Mouse (Mus musculus) left cerebral cortex, postnatal 10 days (tissue): Measurements from ENCODE around the gene 6430550D23Rik. TPM values are rescaled to one million over a fixed set of nuclear protein-coding genes. Genes with fewer than 3 reads are reported as not detected.

Experiments used
- DNase-seq, 2 experiments: peaks; one replicate each; pipeline ENCODE4 v3.0.0; 2021 to 2022; ENCODE audit warnings: low spot score in 2 of 2, mixed read lengths in 1 of 2; ENCODE audit errors: extremely low spot score in 1 of 2
- intact Hi-C: fragments of 180-260 bp; cut with DNase I; formaldehyde crosslinking; loops from one replicate; pipeline ENCODE4 v1.15.1; 2025
- total RNA-seq, 2 experiments: library from RNA; stranded (reverse); gene quantifications; 2 replicates each; pipeline ENCODE4 v1.2.3; 2021

Gene 6430550D23Rik
- 1 to 10 TPM in 1 of 2 experiments, under 1 TPM in 1; 0.34 to 1.0 TPM for total RNA-seq

DNA sequence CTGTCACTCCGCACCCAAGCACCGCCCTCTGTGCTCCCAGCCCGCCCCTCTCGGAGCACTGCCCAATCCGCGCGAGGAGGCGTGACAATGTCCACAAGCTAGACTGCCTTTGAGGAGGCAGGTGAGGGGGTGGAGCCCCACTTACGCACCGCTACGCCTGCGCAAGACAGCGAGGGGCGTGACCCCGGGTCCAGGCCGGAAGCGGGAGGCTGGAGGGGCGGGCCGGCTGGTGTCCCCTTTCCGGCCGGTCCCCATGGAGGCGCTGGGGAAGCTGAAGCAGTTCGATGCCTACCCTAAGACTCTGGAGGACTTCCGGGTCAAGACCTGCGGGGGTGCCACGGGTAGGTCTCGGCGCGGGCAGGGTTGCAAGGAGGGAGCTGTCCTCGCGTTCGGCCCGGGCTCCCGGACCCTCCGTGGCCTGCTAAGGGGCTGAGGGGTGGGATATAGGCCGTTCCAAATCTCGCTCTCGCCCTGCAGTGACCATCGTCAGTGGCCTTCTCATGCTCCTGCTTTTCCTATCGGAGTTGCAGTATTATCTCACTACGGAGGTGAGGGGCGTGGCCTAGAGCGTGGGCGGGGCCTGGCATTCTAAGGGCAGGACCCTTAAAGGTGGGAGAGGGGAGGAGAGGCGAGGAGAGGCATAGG lies at the start of gene 6430550D23Rik, which contains the start of gene Ergic3:
TSS of gene 6430550D23Rik (minus strand) at position 90 of the 645 bp plus-strand sequence.
TSS of gene Ergic3 (plus strand) at position 158 of the 645 bp plus-strand sequence.
- peak; percentile 96 to 99 for DNase-seq

DNA sequence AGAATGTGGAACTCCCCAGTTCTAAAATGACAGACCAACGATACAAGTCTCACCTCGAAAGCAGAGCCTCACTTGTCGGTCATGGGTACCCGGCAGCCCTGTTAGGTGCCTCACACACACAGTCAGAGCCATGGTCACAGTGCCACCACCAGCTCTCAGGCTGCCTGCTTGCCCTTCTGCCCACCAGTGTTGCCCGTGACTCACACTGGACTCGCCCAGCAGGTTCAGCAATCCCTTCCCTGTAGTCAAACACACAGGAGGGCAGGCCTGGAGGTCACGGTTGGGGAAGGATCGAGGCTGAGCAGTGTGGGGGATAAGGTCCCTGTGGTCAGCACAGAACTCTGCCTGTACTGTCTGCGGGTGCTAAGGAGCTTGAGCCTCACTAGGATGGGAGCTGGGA lies 45.0 kb upstream of the 6430550D23Rik start, which contains the start of gene Fer1l4:
TSS of gene Fer1l4 (minus strand) at position 132 of the 400 bp plus-strand sequence.
- intact Hi-C loops = no loop called here

More for the DNA sequence above, at the start of gene 6430550D23Rik, which contains the start of gene Ergic3:
- intact Hi-C loops = no loop called here

DNA sequence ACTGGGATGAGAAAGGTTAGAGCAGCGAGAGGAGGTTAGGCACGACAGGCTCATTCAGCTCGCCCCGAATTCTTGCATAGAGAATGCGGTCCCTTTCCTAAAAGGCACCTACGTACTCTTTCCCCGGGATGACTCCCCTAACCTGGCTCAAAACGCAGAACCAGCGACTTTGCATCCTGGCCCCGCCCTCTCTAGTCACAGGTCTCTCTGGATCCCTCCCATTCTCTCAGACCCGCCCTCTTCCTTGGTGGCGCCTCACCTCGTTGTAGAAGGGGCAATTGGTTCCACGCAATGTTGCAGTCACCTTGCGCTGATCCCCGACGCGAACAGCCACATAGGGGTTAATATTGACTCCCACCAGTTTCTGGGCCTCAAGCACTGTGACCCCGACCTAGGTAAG lies 40.2 kb upstream of the 6430550D23Rik start:
- intact Hi-C loops = no loop called here
- no peak for DNase-seq

More for the DNA sequence above, 45.0 kb upstream of the 6430550D23Rik start, which contains the start of gene Fer1l4:
- DNase-seq = no peak

DNA sequence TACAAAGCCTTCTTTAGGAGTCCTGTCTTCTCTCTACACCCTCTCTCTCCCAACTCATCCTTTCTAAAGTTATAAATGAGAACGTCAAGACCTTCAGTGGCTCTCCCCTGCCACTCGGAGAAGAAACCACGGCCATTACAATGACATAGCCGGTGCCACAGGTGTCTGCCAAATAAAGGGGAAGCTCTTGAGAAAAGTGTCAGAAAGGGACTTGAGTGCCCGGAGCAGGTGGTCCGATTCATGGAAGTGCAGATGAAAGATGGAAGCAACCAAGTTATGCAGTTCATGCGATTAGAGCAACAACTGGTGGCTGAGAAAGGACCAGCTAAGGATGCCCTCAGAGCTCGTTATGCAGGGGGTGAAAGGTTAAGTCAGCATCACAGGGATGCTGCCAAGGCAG lies 35.1 kb upstream of the 6430550D23Rik start:
- intact Hi-C loops = no loop called here

DNA sequence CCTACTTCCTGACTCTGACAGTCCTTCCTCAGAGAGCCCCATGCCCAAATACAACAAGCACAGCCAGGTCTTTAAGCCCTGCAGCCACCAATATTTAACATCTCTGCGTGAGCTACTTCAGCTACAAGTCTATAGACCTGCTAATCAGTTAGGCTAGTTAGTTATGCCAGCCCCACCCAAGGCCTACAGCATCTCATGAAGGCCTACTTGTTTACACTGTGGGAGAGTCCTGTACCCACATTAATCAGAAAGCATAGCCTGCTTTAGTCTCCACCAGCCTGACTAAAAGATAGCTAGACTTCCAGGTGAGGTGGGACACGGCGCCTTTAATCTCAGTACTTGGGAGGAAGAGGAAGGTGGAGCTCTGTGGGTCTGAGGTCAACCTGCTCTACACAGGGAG lies 31.6 kb upstream of the 6430550D23Rik start:
- DNase-seq = no peak
- intact Hi-C loops = no loop called here

More for the DNA sequence above, 35.1 kb upstream of the 6430550D23Rik start:
- no peak for DNase-seq

DNA sequence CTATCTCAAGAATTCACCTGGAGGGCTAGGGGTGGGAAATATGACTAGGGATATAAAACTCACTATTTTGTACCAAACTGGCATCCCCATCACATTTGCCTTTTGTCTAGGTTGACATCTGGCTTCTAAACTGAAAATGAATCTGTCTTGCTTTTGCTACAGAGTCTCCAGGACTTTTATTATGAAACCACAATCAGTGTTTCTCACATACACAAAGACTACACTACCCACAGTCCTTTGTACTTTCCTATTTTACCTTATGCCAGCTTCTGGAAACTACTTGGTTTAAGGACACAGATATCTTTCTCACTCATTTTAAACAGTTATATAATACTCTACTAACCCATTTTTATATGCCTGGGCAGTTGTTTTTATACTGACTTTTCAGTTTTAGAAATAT lies 17.7 kb upstream of the 6430550D23Rik start:
- DNase-seq = no peak
- intact Hi-C loops = no loop called here

DNA sequence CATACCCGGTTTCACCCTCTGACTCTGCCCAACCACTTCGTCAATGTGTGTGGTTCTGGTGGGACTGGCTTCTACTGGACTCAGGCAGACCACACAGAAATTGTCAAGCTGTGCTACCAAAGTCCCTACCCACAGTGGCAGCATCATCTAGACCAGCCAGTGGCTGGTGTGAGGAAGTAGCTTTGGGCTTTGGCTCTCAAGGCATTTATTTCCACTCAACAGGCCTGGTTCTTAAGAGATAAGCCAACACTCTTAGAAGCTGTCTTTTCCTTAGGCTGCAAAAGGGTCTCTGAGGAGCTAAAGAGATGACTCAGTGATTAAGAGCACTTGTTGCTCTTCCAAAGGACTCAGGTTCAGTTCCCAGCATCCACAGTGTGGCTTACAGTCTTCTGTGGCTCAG lies 14.0 kb upstream of the 6430550D23Rik start:
- intact Hi-C loops = no loop called here

DNA sequence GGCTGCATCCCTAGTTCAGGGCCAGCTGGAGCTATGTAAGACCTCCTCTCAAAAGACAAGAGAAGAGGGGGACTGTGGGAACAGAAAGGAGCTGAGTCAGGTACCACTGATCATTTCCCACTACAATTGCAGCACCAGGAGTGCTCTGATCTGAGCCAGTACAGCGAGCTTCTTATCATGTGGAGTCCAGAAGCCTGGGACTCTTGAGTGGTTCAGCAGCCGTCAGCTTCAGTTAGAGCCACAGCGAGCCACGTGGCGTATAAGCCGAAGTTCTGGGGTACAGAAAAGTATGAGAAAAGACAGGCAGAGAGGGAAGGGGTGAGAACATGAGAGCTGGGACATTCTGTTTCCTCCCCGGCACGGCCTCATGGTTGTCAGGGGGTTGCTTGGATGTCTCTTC lies 13.4 kb upstream of the 6430550D23Rik start:
- DNase-seq = no peak
- intact Hi-C loops = no loop called here

More for the DNA sequence above, 14.0 kb upstream of the 6430550D23Rik start:
- DNase-seq = no peak

DNA sequence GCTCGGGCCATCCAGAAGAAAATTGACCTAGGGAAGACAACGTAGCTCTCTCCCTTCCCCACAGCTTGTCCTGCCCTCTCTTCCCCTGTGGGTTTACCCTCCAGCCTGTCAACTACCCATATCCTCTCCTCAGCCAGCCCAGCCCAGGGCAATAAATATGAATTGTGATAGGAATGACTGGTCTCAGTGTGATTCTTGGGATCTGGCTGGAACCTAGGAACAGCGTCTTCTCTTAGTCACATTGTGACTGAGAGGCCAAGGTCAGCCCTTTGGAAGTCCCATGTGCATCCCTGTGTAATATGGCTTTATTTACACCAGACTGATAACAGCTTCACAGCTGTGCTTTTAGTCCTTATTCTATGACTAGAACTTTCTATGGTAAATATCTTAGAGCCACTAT lies 10.3 kb upstream of the 6430550D23Rik start:
- no peak for DNase-seq
- intact Hi-C loops = no loop called here

DNA sequence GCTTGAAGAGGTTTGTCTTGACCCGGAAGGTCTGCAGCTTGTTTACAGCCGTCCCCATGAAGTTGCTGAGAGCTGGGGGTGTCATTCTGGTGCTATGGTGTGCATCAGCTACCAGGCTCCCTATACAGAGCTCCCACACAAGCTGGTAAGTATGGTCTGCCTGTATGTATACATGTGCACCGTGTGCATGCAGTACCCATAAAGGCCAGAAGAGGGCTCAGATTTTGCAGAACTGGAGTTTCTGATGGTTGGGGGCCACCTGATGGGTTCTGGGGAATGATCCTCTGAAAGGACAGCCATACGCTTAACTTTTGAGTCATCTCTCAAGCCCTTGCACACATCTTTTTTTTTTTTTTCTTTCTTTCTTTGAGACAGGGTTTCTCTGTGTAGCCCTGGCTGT lies 2.4 kb downstream of the 6430550D23Rik start:
- intact Hi-C loops = no loop called here

DNA sequence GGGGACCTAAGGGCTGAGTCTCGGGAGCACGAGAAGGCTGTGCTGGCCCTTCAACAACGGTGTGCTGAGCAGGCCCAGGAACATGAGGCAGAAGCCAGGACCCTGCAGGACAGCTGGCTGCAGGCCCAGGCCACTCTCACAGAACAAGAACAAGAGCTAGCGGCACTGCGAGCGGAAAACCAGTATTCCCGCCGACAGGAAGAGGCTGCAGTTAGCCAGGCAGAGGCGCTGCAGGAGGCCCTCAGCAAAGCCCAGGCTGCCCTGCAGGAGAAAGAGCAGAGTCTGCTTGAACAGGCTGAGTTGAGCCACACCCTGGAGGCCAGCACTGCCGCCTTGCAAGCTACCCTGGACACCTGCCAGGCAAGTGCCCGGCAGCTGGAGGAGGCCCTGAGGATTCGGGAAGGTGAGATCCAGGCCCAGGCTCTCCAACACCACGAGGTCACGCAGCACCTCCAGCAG lies 15.9 kb downstream of the 6430550D23Rik start:
- intact Hi-C loops = no loop called here
- peak; percentile 58 to 87 for DNase-seq

More for the DNA sequence above, 2.4 kb downstream of the 6430550D23Rik start:
- no peak for DNase-seq

DNA sequence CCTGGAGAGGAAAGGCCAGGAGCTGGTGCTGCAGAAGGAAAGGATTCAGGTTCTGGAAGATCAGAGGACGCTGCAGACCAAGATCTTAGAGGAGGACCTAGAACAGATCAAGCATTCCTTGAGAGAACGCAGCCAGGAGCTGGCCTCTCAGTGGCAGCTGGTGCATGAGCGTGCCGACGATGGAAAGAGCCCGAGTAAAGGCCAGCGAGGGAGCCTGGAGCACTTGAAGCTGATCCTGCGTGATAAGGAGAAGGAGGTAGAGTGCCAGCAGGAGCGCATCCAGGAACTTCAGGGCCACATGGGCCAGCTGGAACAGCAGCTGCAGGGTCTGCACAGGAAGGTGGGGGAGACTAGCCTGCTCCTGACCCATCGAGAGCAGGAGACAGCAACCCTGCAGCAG lies 16.6 kb downstream of the 6430550D23Rik start:
- no peak for DNase-seq
- intact Hi-C loops = no loop called here

DNA sequence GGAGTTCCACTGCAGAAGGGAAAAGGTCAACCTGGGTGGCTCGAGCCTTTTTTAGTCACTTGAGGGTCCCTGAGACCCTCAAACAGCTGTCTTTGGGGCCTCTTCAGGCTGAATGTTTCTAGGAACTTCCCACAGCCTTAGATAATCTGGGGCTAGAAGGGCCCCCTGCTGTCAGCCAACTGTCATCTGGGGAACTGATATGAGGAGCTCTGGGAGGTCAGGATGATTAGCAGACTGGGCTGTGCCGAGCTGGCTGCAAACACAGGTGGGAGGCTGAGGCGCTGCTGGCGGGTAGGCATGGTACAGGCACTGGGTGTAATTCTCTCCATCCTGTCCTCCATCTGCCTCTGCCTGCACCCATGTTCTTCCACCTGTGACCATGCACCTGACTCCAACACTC lies 18.7 kb downstream of the 6430550D23Rik start:
- no peak for DNase-seq
- intact Hi-C loops = no loop called here

DNA sequence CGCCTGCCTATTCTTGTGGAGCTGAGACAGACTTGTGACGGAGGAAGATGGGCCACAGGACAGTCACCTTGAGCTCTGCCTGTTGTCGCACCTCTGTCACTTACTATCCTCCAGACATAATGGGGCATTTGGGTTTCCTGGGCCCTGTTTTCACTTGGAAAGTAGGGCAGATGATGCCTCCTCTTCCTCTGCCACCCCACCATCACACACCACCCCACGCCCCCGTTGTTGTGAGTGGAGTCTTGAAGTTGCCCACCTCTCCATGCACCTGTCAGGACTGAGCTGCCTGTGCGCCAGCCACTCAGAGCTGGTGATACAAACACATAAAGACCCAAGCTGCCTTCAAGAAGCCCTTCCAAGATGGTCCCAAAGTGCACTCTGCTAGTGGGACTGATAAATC lies 20.6 kb downstream of the 6430550D23Rik start:
- intact Hi-C loops = no loop called here

DNA sequence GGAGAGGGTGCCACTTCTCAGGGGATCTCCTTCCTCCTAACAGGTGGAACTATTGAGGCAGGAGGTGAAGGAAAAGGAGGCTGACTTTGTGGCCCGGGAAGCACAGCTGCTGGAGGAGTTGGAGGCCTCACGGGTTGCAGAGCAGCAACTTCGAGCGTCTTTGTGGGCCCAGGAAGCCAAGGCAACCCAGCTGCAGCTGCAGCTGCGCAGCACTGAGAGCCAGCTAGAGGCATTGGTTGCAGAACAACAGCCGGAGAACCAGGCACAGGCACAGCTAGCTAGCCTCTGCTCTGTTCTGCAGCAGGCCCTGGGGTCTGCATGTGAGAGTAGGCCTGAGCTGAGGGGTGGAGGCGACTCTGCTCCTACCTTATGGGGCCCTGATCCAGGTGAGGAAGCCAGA lies 22.0 kb downstream of the 6430550D23Rik start:
- intact Hi-C loops = no loop called here
- no peak for DNase-seq

More for the DNA sequence above, 20.6 kb downstream of the 6430550D23Rik start:
- no peak for DNase-seq

DNA sequence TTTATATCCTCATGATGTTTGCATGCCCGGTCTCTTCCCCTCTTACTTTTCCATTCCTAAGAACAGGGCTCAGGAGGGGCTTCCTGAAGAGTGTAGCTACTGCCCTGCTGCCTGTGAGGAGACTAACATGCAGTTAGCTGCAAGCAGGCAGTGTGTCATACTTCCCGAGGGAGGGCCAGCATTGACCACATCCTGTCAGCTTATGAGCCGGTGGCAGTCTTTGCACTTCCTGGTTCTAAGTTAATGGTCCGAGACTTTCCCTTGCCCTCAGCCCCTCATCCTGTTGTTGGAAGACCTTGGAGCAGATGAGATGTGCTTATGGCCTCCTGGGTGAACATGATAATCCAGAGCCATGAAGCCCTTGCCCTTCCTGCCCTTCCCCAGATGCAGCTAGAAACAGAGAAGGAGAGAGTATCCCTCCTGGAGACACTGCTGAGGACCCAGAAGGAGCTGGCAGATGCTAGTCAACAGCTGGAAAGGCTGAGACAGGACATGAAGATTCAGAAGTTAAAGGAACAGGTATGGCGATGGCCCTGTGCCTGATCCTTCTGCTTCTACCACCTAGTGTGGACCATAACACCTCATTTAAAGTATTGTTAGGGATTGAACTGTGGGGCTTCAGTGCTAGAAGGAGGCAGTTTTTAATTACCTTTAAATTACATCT lies 28.3 kb downstream of the 6430550D23Rik start:
- peak in 1 of 2 experiments; percentile 53 for DNase-seq

DNA sequence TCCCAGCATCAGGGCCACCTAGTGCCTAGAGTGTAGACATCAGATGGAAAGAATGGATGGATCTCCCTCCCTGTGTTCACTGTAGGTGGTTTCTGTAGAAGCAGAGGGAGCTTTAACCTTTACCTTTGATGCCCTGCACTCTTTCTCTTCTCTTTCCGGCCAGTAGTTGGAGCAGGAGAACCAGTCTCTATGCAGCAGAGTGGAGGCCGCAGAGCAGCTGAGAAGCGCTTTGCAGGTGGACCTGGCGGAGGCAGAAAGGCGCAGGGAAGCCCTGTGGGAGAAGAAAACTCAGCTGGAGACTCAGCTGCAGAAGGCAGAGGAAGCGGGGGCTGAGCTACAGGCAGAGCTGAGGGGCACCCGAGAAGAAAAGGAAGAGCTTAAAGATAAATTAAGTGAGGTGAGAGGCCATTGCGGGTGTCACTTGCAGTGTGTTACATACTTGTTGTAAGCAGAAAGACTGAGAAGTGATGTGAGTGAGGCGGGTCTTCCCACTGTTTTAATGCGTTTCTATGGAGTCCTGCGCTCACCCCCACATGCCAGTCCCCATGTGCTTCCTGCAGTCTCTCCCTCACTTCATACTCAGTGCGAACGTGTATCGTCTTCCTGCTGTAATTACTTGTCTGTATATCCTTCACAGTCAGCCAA lies 33.6 kb downstream of the 6430550D23Rik start:
- intact Hi-C loops = no loop called here
- no peak for DNase-seq

More for the DNA sequence above, 28.3 kb downstream of the 6430550D23Rik start:
- intact Hi-C loops = no loop called here

DNA sequence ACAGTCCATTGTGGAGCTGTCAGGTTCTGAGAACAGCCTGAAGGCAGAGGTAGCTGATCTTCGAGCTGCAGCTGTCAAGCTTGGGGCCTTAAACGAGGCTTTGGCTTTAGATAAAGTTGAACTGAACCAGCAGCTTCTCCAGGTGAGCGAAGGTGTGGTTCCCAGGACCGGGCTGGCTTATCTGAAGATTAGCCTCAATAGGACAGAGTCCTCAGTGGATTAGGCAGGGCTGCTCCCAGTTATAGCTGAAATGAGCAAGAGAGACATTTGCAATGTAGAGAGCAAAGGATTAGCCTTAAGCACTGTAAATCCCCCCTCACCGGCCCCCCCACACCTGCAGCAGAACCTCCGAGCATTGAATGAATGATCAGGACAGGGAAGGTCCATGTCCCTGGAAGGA lies 34.4 kb downstream of the 6430550D23Rik start:
- intact Hi-C loops = no loop called here
- no peak for DNase-seq

DNA sequence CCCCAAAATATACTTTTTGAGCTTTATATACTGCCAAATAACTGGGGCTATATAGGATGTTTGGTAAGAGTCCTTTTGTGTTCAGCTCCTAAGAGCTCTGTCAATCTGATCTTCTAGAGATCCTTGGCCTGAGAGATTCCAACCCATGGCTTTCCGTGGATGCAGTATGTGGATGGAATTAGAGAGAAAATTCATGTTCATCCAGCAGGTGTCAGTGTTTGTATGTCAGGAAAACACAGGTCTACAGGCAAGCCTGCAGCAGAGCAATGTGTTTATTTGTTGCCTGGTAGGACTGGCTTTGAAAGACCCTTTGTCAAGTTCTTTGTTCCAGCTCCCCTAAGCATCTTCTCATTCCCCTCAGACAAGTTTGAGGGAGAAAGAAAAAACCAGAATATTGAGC lies 44.8 kb downstream of the 6430550D23Rik start:
- peak in 1 of 2 experiments; percentile 31 for DNase-seq
- intact Hi-C loops = no loop called here
